In genomic region chr8:123155177-123155576, GRCm38 (mm10) we compare ENCODE assay signal across 11 mouse cellular contexts. TPM values are rescaled to one million over a fixed set of nuclear protein-coding genes. Genes with fewer than 3 reads are reported as not detected.
A peak's percentile ranks its signal among the peaks of the same experiment; 100 is the strongest.
DNase-seq lines count a peak whose midpoint lies in the region; ATAC-seq and TF ChIP-seq lines count a peak whose summit lies in the region.
"Had no signal": no experiment of that assay in that cellular context is flagged by ENCODE, and none has a peak within 500 bp of the region (broad histone marks: within the 10 kb centered on the region; RNA-seq: fewer than 3 reads in every experiment).

No protein-coding gene starts in this region.

- no peak for TF ChIP-seq POLR2A in ES-Bruce4 (IDR thresholded peaks at IDR 0.05; ENCODE audit: insufficient read depth, low read length)
- no peak for TF ChIP-seq POLR2A in brain, embryonic 14.5 days (IDR thresholded peaks at IDR 0.05; ENCODE audit: borderline replicate concordance, extremely low read depth, insufficient read depth, insufficient read length, poor library complexity, severe bottlenecking)

- TF ChIP-seq CTCF in hindbrain, postnatal 0 days (IDR thresholded peaks at IDR 0.05; ENCODE audit: low read depth): peak; percentile 68
- TF ChIP-seq CTCF in ES-Bruce4 (IDR thresholded peaks at IDR 0.05; ENCODE audit: low read depth, low read length): peak; percentile 24
- TF ChIP-seq CTCF in brain, embryonic 14.5 days (IDR thresholded peaks at IDR 0.05; ENCODE audit: borderline replicate concordance, extremely low read depth, insufficient read depth, insufficient read length): peak; percentile 30; the same call in 1 of the 2 replicates

- no peak for DNase-seq in hindbrain, postnatal 0 days (ENCODE audit: low spot score)
- no peak for DNase-seq in hindbrain, embryonic 11.5 days (ENCODE audit: low spot score)
- DNase-seq in brain, embryonic 14.5 days (ENCODE audit: low read depth): no peak
- DNase-seq in lung, adult 18-20 months: peak; percentile 33 to 36
- no peak for DNase-seq in frontal cortex, postnatal 10 days (ENCODE audit: low spot score in 2 of 2)
- DNase-seq in frontal cortex, postnatal 25 days (ENCODE audit: low spot score in 2 of 2): no peak
- no peak for DNase-seq in right cerebral cortex, postnatal 4 days

- H3K27me3 ChIP-seq in hindbrain, postnatal 0 days (ENCODE audit: insufficient read depth, low read length): no peaks in the 10 kb centered on the region
- no peaks in the 10 kb centered on the region for H3K27me3 ChIP-seq in hindbrain, embryonic 11.5 days (ENCODE audit: control insufficient read depth, insufficient read depth, low read length)
- H3K27me3 ChIP-seq in ES-Bruce4 (ENCODE audit: control insufficient read depth, insufficient read depth, low read length, poor library complexity, severe bottlenecking): no peaks in the 10 kb centered on the region
- H3K27me3 ChIP-seq: embryonic facial prominence, embryonic 13.5 days had no signal

- H3K4me2 ChIP-seq in hindbrain, postnatal 0 days (ENCODE audit: low read depth, low read length): no peak overlapping the region
- no peak overlapping the region for H3K4me2 ChIP-seq in hindbrain, embryonic 11.5 days (replicated peaks; ENCODE audit: low read depth, low read length)
- H3K4me2 ChIP-seq: embryonic facial prominence, embryonic 13.5 days had no signal

- no peaks in the 10 kb centered on the region for H3K36me3 ChIP-seq in hindbrain, postnatal 0 days (ENCODE audit: insufficient read depth, low read length)
- no peaks in the 10 kb centered on the region for H3K36me3 ChIP-seq in hindbrain, embryonic 11.5 days (ENCODE audit: control insufficient read depth, insufficient read depth, low read length)
- no peaks in the 10 kb centered on the region for H3K36me3 ChIP-seq in ES-Bruce4 (ENCODE audit: control insufficient read depth, insufficient read depth, low read length, poor library complexity, severe bottlenecking)
- H3K36me3 ChIP-seq: embryonic facial prominence, embryonic 13.5 days had no signal

- H3K4me3 ChIP-seq in hindbrain, postnatal 0 days (ENCODE audit: low read length): no peak overlapping the region
- H3K4me3 ChIP-seq in hindbrain, embryonic 11.5 days (ENCODE audit: low read depth, low read length): no peak overlapping the region
- no peak overlapping the region for H3K4me3 ChIP-seq in ES-Bruce4 (ENCODE audit: low read depth, low read length)
- H3K4me3 ChIP-seq: embryonic facial prominence, embryonic 13.5 days; myocyte had no signal

- no peaks in the 10 kb centered on the region for H3K9me3 ChIP-seq in hindbrain, postnatal 0 days (ENCODE audit: low read length)
- H3K9me3 ChIP-seq in hindbrain, embryonic 11.5 days (ENCODE audit: control insufficient read depth, low read length): no peaks in the 10 kb centered on the region
- no peaks in the 10 kb centered on the region for H3K9me3 ChIP-seq in ES-Bruce4 (replicated peaks; ENCODE audit: control insufficient read depth, insufficient read depth, low read length, poor library complexity, severe bottlenecking)
- H3K9me3 ChIP-seq: embryonic facial prominence, embryonic 13.5 days had no signal

- TF ChIP-seq EP300 in ES-Bruce4 (IDR thresholded peaks at IDR 0.05; ENCODE audit: insufficient read depth, low read depth, low read length): no peak

- no peak overlapping the region for H3K27ac ChIP-seq in hindbrain, postnatal 0 days
- H3K27ac ChIP-seq in hindbrain, embryonic 11.5 days (ENCODE audit: low read depth, low read length): no peak overlapping the region
- no peak overlapping the region for H3K27ac ChIP-seq in ES-Bruce4 (ENCODE audit: insufficient read depth, low read length)

- 85% methylated on average over 5 of the region's 5 CpGs for WGBS in hindbrain, postnatal 0 days
- WGBS in hindbrain, embryonic 11.5 days: 79% methylated on average over 5 of the region's 5 CpGs

- peak; percentile 51; the same call in 1 of the 2 replicates for ATAC-seq in hindbrain, postnatal 0 days
- no peak for ATAC-seq in hindbrain, embryonic 11.5 days (ENCODE audit: low FRiP score)

- H3K4me1 ChIP-seq in hindbrain, postnatal 0 days (ENCODE audit: insufficient read depth, low read length): no peaks in the 10 kb centered on the region
- H3K4me1 ChIP-seq in hindbrain, embryonic 11.5 days (replicated peaks; ENCODE audit: control insufficient read depth, insufficient read depth, low read length): no peaks in the 10 kb centered on the region
- no peaks in the 10 kb centered on the region for H3K4me1 ChIP-seq in ES-Bruce4 (ENCODE audit: control insufficient read depth, insufficient read depth, low read length)

- H3K9ac ChIP-seq in hindbrain, postnatal 0 days (replicated peaks; ENCODE audit: low read length): no peak overlapping the region
- no peak overlapping the region for H3K9ac ChIP-seq in hindbrain, embryonic 11.5 days (ENCODE audit: low read depth, low read length)
- no peak overlapping the region for H3K9ac ChIP-seq in ES-Bruce4 (ENCODE audit: low read depth, poor library complexity, severe bottlenecking)
- H3K9ac ChIP-seq: embryonic facial prominence, embryonic 13.5 days had no signal

RNA-seq across cellular contexts. Expression of gene Sult5a1, which starts 2.9 kb away (rescaled TPM):
- total RNA-seq in hindbrain, postnatal 0 days (2014; rRNA removed): 2.9 and 3.7 TPM in 2 replicates
- polyA plus RNA-seq in hindbrain, postnatal 0 days (2015; fragmentation: Nextera tagmentation; extraction: Ambion mirVana): 2.7 and 2.9 TPM in 2 replicates
- 4.8 and 5.5 TPM in 2 replicates for polyA plus RNA-seq in hindbrain, embryonic 11.5 days (2014; fragmentation: Nextera tagmentation; extraction: Ambion mirVana)
- polyA plus RNA-seq in ES-Bruce4 (2011; ENCODE audit: insufficient read depth, insufficient read length, low read depth, missing spikeins): 2.2 and 2.9 TPM in 2 replicates
- polyA plus RNA-seq in brain, embryonic 14.5 days (2012; rRNA removed): 1.8 and 3.5 TPM in 2 replicates
- total RNA-seq: left cerebral cortex, postnatal 10 days had no signal

RNA-seq across cellular contexts. Expression of gene Dpep1, which starts 30.9 kb away (rescaled TPM):
- total RNA-seq in hindbrain, postnatal 0 days (2014; rRNA removed): 1.2 and 1.8 TPM in 2 replicates
- polyA plus RNA-seq in hindbrain, postnatal 0 days (2015; fragmentation: Nextera tagmentation; extraction: Ambion mirVana): 0.84 and 1.0 TPM in 2 replicates
- 0.43 and 0.85 TPM in 2 replicates for polyA plus RNA-seq in hindbrain, embryonic 11.5 days (2014; fragmentation: Nextera tagmentation; extraction: Ambion mirVana)
- polyA plus RNA-seq in ES-Bruce4 (2011; ENCODE audit: insufficient read depth, insufficient read length, low read depth, missing spikeins): not detected in 2 replicates
- polyA plus RNA-seq in brain, embryonic 14.5 days (2012; rRNA removed): 0.37 and 0.66 TPM in 2 replicates
- total RNA-seq: left cerebral cortex, postnatal 10 days had no signal

RNA-seq across cellular contexts. Expression of gene Cpne7, which starts 38.0 kb away (rescaled TPM):
- total RNA-seq in hindbrain, postnatal 0 days (2014; rRNA removed): 16.5 and 21.2 TPM in 2 replicates
- polyA plus RNA-seq in hindbrain, postnatal 0 days (2015; fragmentation: Nextera tagmentation; extraction: Ambion mirVana): 11.9 and 13.4 TPM in 2 replicates
- polyA plus RNA-seq in hindbrain, embryonic 11.5 days (2014; fragmentation: Nextera tagmentation; extraction: Ambion mirVana): 0.10 and 0.45 TPM in 2 replicates
- polyA plus RNA-seq in ES-Bruce4 (2011; ENCODE audit: insufficient read depth, insufficient read length, low read depth, missing spikeins): 2.9 and 3.2 TPM in 2 replicates
- 5.8 and 8.5 TPM in 2 replicates for polyA plus RNA-seq in brain, embryonic 14.5 days (2012; rRNA removed)

RNA-seq across cellular contexts. Expression of gene Rpl13, which starts 53.0 kb away (rescaled TPM):
- total RNA-seq in hindbrain, postnatal 0 days (2014; rRNA removed): 2,723 and 2,758 TPM in 2 replicates
- polyA plus RNA-seq in hindbrain, postnatal 0 days (2015; fragmentation: Nextera tagmentation; extraction: Ambion mirVana): 808 and 861 TPM in 2 replicates
- polyA plus RNA-seq in hindbrain, embryonic 11.5 days (2014; fragmentation: Nextera tagmentation; extraction: Ambion mirVana): 1,308 and 1,334 TPM in 2 replicates
- polyA plus RNA-seq in ES-Bruce4 (2011; ENCODE audit: insufficient read depth, insufficient read length, low read depth, missing spikeins): 2,572 and 2,592 TPM in 2 replicates
- 1,764 and 1,996 TPM in 2 replicates for polyA plus RNA-seq in brain, embryonic 14.5 days (2012; rRNA removed)

RNA-seq across cellular contexts. Expression of gene Chmp1a, which starts 57.4 kb away (rescaled TPM):
- total RNA-seq in hindbrain, postnatal 0 days (2014; rRNA removed): 193 and 194 TPM in 2 replicates
- polyA plus RNA-seq in hindbrain, postnatal 0 days (2015; fragmentation: Nextera tagmentation; extraction: Ambion mirVana): 203 and 208 TPM in 2 replicates
- 87.7 and 94.3 TPM in 2 replicates for polyA plus RNA-seq in hindbrain, embryonic 11.5 days (2014; fragmentation: Nextera tagmentation; extraction: Ambion mirVana)
- 64.1 and 66.0 TPM in 2 replicates for polyA plus RNA-seq in ES-Bruce4 (2011; ENCODE audit: insufficient read depth, insufficient read length, low read depth, missing spikeins)
- 146 and 154 TPM in 2 replicates for polyA plus RNA-seq in brain, embryonic 14.5 days (2012; rRNA removed)

Comparison
In these comparisons a context has a peak if more than half of its experiments do, and no peak if none do; other contexts are left out.
1. DNase-seq: peak in lung, adult 18-20 months (2 of 2); none in hindbrain, postnatal 0 days (single experiment), hindbrain, embryonic 11.5 days (single experiment), brain, embryonic 14.5 days (single experiment), frontal cortex, postnatal 10 days (0 of 2), frontal cortex, postnatal 25 days (0 of 2) and right cerebral cortex, postnatal 4 days (single experiment).
2. Peak in every context shown above with its lines, with median percentiles within 50 percentile points of each other: CTCF ChIP-seq.